Mouse (Mus musculus) B cell, adult 2 months (primary cell): ENCODE data around the gene Ece1.

Experiments used
- DNase-seq, 2 experiments: peaks; one replicate each; pipeline ENCODE4 v3.0.0; 2022

The Ece1 gene

GRCm38 (mm10) chr4:137993821-137994561 lies 132.0 kb downstream of the Ece1 start:
- DNase-seq = peak; percentile 57 to 59

- DNase-seq = peak; percentile 39 to 54
Observed at GRCm38 (mm10) chr4:137994562-137995336, 132.7 kb downstream of the Ece1 start.

- DNase-seq = no peak
Observed at GRCm38 (mm10) chr4:137995399-137995798, 133.4 kb downstream of the Ece1 start.

GRCm38 (mm10) chr4:137998232-137998631 lies 136.2 kb downstream of the Ece1 start:
- no peak for DNase-seq

GRCm38 (mm10) chr4:138000682-138001081 lies 138.6 kb downstream of the Ece1 start:
- no peak for DNase-seq

- DNase-seq = no peak
Observed at GRCm38 (mm10) chr4:138003909-138004610, 142.0 kb downstream of the Ece1 start.

- DNase-seq = no peak
Observed at GRCm38 (mm10) chr4:138005781-138006180, 143.7 kb downstream of the Ece1 start.

- DNase-seq = no peak
Observed at GRCm38 (mm10) chr4:138006951-138007613, 145.0 kb downstream of the Ece1 start.

- DNase-seq = no peak
Observed at GRCm38 (mm10) chr4:138008646-138009045, 146.6 kb downstream of the Ece1 start.

GRCm38 (mm10) chr4:138009786-138010502 lies 147.9 kb downstream of the Ece1 start:
- no peak for DNase-seq

GRCm38 (mm10) chr4:138013723-138014479 lies 151.9 kb downstream of the Ece1 start:
- DNase-seq = no peak
